Mouse (Mus musculus): ENCODE results near the gene Olfr282. TPM values are rescaled to one million over a fixed set of nuclear protein-coding genes. Genes with fewer than 3 reads are reported as not detected.

Gene Olfr282
- polyA plus RNA-seq, 2 experiments = not detected

DNA sequence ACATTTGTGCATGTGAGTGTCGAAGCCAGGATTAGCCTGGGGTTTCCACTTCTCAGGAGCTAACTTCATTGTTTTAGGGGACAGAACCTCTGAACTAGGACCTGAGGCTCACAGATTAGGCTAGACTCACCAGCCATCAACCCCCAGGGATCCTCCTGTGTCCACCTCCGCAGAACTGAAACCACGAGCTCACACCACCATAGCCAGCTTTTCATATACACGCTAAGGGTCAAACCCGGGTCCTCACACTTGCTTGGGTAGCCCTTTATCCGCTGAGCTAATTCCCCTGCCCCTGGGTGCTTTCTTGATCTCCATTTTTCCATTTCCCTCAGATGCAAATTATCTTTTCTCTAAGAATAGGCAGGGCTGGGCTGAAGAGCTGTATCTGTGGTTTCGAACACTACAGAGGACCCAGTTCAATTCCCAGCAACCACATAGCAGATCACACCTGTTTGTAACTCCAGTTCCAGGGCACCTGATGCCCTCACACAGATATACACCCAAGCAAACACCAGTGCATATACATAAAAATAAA lies 48.6 kb downstream of the Olfr282 start:
- no peak for ATAC-seq (ENCODE audit: insufficient read depth)
- no peaks in the 10 kb centered on the region for H3K36me3 ChIP-seq (replicated peaks; ENCODE audit: control insufficient read depth, insufficient read depth, low read depth)
- H3K4me2 ChIP-seq (ENCODE audit: low read depth) = no peak overlapping the region
- no peak for DNase-seq (ENCODE audit: low read depth in 3 of 3, low spot score in 3 of 3)
- WGBS (ENCODE audit: insufficient replicate concordance) = 49% methylated on average over 7 of the region's 7 CpGs
- H3K4me3 ChIP-seq (ENCODE audit: insufficient read depth in 1 of 2, low read depth in 2 of 2, low read length in 2 of 2) = no peak overlapping the region
- no peaks in the 10 kb centered on the region for H3K9me3 ChIP-seq (ENCODE audit: control insufficient read depth, low read length)
- H3K4me1 ChIP-seq (replicated peaks; ENCODE audit: control insufficient read depth in 2 of 2, insufficient read depth in 2 of 2, low read length in 1 of 2) = 0 out of 4 replicates have a peak, but pooled peaks cover 0 to 2% of the 10 kb centered on the region in 2 experiments
- H3K9ac ChIP-seq (replicated peaks) = no peak overlapping the region
- no peak for TF ChIP-seq EP300 (IDR thresholded peaks at IDR 0.05; ENCODE audit: low read depth)
- no peak for TF ChIP-seq CTCF (IDR thresholded peaks at IDR 0.05; ENCODE audit: low read depth)
- H3K27ac ChIP-seq = no peak overlapping the region
- H3K27me3 ChIP-seq (ENCODE audit: control insufficient read depth, insufficient read depth, low read length) = no peaks in the 10 kb centered on the region

DNA sequence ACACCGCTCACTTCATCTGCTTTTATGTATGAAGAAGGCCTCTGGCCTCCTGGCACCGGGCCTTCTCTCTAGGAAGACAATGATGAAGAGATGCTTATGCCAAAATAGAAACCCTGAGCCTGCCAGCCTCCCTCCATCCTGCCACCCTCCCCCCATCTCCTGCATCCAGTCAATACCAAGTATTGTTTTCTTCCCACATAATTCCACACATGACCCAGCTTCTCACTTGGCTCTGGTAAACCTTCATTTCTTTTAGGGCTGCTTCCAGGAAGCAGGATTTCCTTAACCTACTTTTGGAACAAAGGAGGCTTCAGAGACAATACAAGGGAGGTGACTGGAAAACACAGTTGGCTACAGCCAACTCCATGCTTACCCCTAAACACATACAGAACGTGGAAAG lies 51.7 kb downstream of the Olfr282 start, which contains the start of gene Lalba:
Lalba (minus strand) TSS at position 21 of the 400 bp plus-strand sequence.
- 0 out of 4 replicates have a peak, but pooled peaks cover 0 to 2% of the 10 kb centered on the region in 2 experiments for H3K4me1 ChIP-seq (replicated peaks; ENCODE audit: control insufficient read depth in 2 of 2, insufficient read depth in 2 of 2, low read length in 1 of 2)
- H3K9ac ChIP-seq (replicated peaks) = no peak within 1 kb of the TSS
- H3K9me3 ChIP-seq (ENCODE audit: control insufficient read depth, low read length) = no peaks in the 10 kb centered on the region
- no peaks in the 10 kb centered on the region for H3K36me3 ChIP-seq (replicated peaks; ENCODE audit: control insufficient read depth, insufficient read depth, low read depth)
- no peaks in the 10 kb centered on the region for H3K27me3 ChIP-seq (ENCODE audit: control insufficient read depth, insufficient read depth, low read length)
- H3K4me2 ChIP-seq (ENCODE audit: low read depth) = no peak within 1 kb of the TSS
- H3K4me3 ChIP-seq (ENCODE audit: insufficient read depth in 1 of 2, low read depth in 2 of 2, low read length in 2 of 2) = no peak within 1 kb of the TSS
- ATAC-seq (ENCODE audit: insufficient read depth) = no peak
- WGBS (ENCODE audit: insufficient replicate concordance) = 40% methylated on average over 3 of the region's 3 CpGs
- no peak for DNase-seq (ENCODE audit: low read depth in 3 of 3, low spot score in 3 of 3)
- no peak for TF ChIP-seq EP300 (IDR thresholded peaks at IDR 0.05; ENCODE audit: low read depth)
- no peak within 1 kb of the TSS for H3K27ac ChIP-seq

DNA sequence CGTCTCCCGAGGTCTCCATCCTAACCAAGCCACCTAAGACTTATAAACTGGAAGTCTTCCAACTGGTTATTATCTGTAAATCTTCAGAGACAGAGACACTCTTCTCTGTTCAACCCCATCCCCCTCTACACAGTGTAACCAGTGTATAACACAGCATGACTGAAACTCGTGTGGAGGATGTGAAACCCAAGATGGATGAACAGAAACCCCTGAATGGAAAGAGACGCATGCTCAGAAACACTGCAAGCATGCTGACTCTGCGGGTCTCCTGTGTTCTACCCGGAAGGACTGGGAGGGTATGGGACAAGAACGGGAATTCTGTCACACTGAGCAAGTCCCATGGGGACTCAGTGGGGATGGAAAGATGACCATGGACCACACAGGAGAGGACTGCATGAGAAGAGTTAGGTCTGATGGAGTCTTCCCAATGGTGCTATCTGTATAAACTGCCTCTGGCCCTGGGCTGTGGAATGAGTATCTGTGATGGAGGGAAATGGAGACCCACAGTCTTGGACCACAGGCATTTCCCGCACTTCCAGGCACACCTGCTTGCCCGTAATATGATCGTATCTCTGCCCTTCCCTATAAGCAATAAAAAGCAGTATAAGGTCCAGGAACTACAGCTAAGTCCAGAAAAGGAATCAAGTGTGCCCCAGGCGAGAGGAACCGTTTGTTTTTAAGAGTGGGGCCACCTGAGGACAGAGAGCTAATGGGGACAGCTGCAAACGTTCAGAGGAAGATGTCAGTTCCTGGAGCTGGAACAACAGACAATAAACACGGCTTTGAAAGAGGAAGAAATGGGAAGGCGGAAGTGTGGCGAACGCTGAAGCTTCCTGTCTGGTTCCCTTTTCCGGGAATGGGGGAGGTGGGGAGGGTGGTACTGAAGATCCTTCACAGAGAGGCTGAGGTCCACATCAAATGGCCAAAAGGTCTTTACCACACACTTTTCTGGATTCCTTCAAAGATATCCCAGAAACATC lies 53.2 kb downstream of the Olfr282 start:
- Histone ChIP-seq H3K4me1 (replicated peaks; ENCODE audit: control insufficient read depth in 2 of 2, insufficient read depth in 2 of 2, low read length in 1 of 2) (0 out of 4 replicates have a peak, but pooled peaks cover 0 to 2% of the 10 kb centered on the region in 2 experiments), H3K27me3 (ENCODE audit: control insufficient read depth, insufficient read depth, low read length) (no peaks in the 10 kb centered on the region), H3K9ac (replicated peaks) (no peak overlapping the region), H3K4me3 (ENCODE audit: insufficient read depth in 1 of 2, low read depth in 2 of 2, low read length in 2 of 2) (no peak overlapping the region), H3K4me2 (ENCODE audit: low read depth) (no peak overlapping the region), H3K27ac (no peak overlapping the region), H3K9me3 (ENCODE audit: control insufficient read depth, low read length) (no peaks in the 10 kb centered on the region), H3K36me3 (replicated peaks; ENCODE audit: control insufficient read depth, insufficient read depth, low read depth) (no peaks in the 10 kb centered on the region)
- TF ChIP-seq CTCF (IDR thresholded peaks at IDR 0.05; ENCODE audit: low read depth) = no peak
- no peak for TF ChIP-seq EP300 (IDR thresholded peaks at IDR 0.05; ENCODE audit: low read depth)
- DNase-seq (ENCODE audit: low read depth in 3 of 3, low spot score in 3 of 3) = no peak
- no peak for ATAC-seq (ENCODE audit: insufficient read depth)
- 34% methylated on average over 18 of the region's 18 CpGs for WGBS (ENCODE audit: insufficient replicate concordance)

DNA sequence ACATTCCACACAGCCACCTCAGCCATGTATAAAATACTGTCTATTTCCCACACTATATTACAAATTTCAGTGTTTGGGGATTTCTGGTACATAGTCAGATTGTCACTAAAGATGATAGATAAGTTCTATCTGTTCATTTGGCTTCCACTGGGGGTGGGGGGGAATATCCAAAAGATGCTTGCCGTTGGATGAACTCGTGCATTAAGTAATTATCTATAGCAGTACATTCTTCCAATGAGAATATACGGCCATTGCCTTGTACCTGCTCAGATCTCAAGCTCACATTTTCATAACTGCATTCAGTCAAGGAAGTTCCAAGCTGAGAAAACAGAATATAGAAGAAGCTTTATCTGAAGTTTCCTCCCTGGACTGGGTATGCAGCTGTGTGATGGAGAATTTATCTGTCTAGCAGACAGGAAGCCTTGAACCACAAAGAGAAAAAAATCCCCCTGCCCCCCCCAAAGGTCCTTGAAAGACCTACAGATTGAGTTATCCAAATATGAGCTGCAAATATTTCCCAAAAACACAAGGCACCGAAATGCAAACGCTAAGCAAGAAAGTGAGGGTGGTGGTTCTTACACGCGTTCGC lies 55.5 kb downstream of the Olfr282 start:
- no peak for ATAC-seq (ENCODE audit: insufficient read depth)

More for the DNA sequence above, 55.5 kb downstream of the Olfr282 start:
- TF ChIP-seq CTCF (IDR thresholded peaks at IDR 0.05; ENCODE audit: low read depth) (no peak), EP300 (IDR thresholded peaks at IDR 0.05; ENCODE audit: low read depth) (no peak)
- H3K4me3 ChIP-seq (ENCODE audit: insufficient read depth in 1 of 2, low read depth in 2 of 2, low read length in 2 of 2) = no peak overlapping the region
- H3K9me3 ChIP-seq (ENCODE audit: control insufficient read depth, low read length) = no peaks in the 10 kb centered on the region
- H3K9ac ChIP-seq (replicated peaks) = no peak overlapping the region
- no peak overlapping the region for H3K27ac ChIP-seq
- 57% methylated on average over 8 of the region's 8 CpGs for WGBS (ENCODE audit: insufficient replicate concordance)
- H3K4me2 ChIP-seq (ENCODE audit: low read depth) = no peak overlapping the region
- no peak for DNase-seq (ENCODE audit: low read depth in 3 of 3, low spot score in 3 of 3)
- no peaks in the 10 kb centered on the region for H3K36me3 ChIP-seq (replicated peaks; ENCODE audit: control insufficient read depth, insufficient read depth, low read depth)
- H3K27me3 ChIP-seq (ENCODE audit: control insufficient read depth, insufficient read depth, low read length) = no peaks in the 10 kb centered on the region
- H3K4me1 ChIP-seq (replicated peaks; ENCODE audit: control insufficient read depth in 2 of 2, insufficient read depth in 2 of 2, low read length in 1 of 2) = 0 out of 4 replicates have a peak, but pooled peaks cover 0 to 2% of the 10 kb centered on the region in 2 experiments

Other genes with a start within 250 kb of the Olfr282 start
- not detected in 2 replicates for gene Olfr288, start 235.7 kb upstream of the Olfr282 start, polyA plus RNA-seq (2012; rRNA removed)
- gene Olfr288, start 235.7 kb upstream of the Olfr282 start, polyA plus RNA-seq (2014; fragmentation: Nextera tagmentation; extraction: Ambion mirVana) = not detected in 2 replicates
- not detected in 2 replicates for gene Gm44579, start 210.2 kb upstream of the Olfr282 start, polyA plus RNA-seq (2012; rRNA removed)
- gene Gm44579, start 210.2 kb upstream of the Olfr282 start, polyA plus RNA-seq (2014; fragmentation: Nextera tagmentation; extraction: Ambion mirVana) = not detected in 2 replicates
- gene Olfr287, start 210.2 kb upstream of the Olfr282 start, polyA plus RNA-seq (2012; rRNA removed) = not detected in 2 replicates
- not detected in 2 replicates for gene Olfr287, start 210.2 kb upstream of the Olfr282 start, polyA plus RNA-seq (2014; fragmentation: Nextera tagmentation; extraction: Ambion mirVana)
- not detected in 2 replicates for gene Olfr286, start 196.8 kb upstream of the Olfr282 start, polyA plus RNA-seq (2012; rRNA removed)
- gene Olfr286, start 196.8 kb upstream of the Olfr282 start, polyA plus RNA-seq (2014; fragmentation: Nextera tagmentation; extraction: Ambion mirVana) = not detected in 2 replicates
- not detected in 2 replicates for gene H1fnt, start 173.9 kb upstream of the Olfr282 start, polyA plus RNA-seq (2012; rRNA removed)
- not detected in 2 replicates for gene H1fnt, start 173.9 kb upstream of the Olfr282 start, polyA plus RNA-seq (2014; fragmentation: Nextera tagmentation; extraction: Ambion mirVana)
- 0.03 and 0.11 TPM in 2 replicates for gene Zfp641, start 135.1 kb upstream of the Olfr282 start, polyA plus RNA-seq (2012; rRNA removed)
- gene Zfp641, start 135.1 kb upstream of the Olfr282 start, polyA plus RNA-seq (2014; fragmentation: Nextera tagmentation; extraction: Ambion mirVana) = 0.08 and 0.09 TPM in 2 replicates
- gene Olfr285, start 113.9 kb upstream of the Olfr282 start, polyA plus RNA-seq (2012; rRNA removed) = not detected in 2 replicates
- not detected in 2 replicates for gene Olfr285, start 113.9 kb upstream of the Olfr282 start, polyA plus RNA-seq (2014; fragmentation: Nextera tagmentation; extraction: Ambion mirVana)
- gene Olfr284, start 90.2 kb upstream of the Olfr282 start, polyA plus RNA-seq (2012; rRNA removed) = not detected in 2 replicates
- gene Olfr284, start 90.2 kb upstream of the Olfr282 start, polyA plus RNA-seq (2014; fragmentation: Nextera tagmentation; extraction: Ambion mirVana) = not detected in 2 replicates
- gene Olfr283, start 50.3 kb upstream of the Olfr282 start, polyA plus RNA-seq (2012; rRNA removed) = not detected in 2 replicates
- not detected in 2 replicates for gene Olfr283, start 50.3 kb upstream of the Olfr282 start, polyA plus RNA-seq (2014; fragmentation: Nextera tagmentation; extraction: Ambion mirVana)
- gene Olfr281, start 21.4 kb downstream of the Olfr282 start, polyA plus RNA-seq (2012; rRNA removed) = not detected in 2 replicates
- gene Olfr281, start 21.4 kb downstream of the Olfr282 start, polyA plus RNA-seq (2014; fragmentation: Nextera tagmentation; extraction: Ambion mirVana) = not detected in 2 replicates
- not detected in 2 replicates for gene OR5BS1P, start 38.7 kb downstream of the Olfr282 start, polyA plus RNA-seq (2012; rRNA removed)
- gene OR5BS1P, start 38.7 kb downstream of the Olfr282 start, polyA plus RNA-seq (2014; fragmentation: Nextera tagmentation; extraction: Ambion mirVana) = not detected in 2 replicates
- not detected in 2 replicates for gene Lalba, start 51.5 kb downstream of the Olfr282 start, polyA plus RNA-seq (2012; rRNA removed)
- gene Lalba, start 51.5 kb downstream of the Olfr282 start, polyA plus RNA-seq (2014; fragmentation: Nextera tagmentation; extraction: Ambion mirVana) = not detected in 2 replicates
- gene Olfr279, start 61.2 kb downstream of the Olfr282 start, polyA plus RNA-seq (2012; rRNA removed) = not detected in 2 replicates
- not detected in 2 replicates for gene Olfr279, start 61.2 kb downstream of the Olfr282 start, polyA plus RNA-seq (2014; fragmentation: Nextera tagmentation; extraction: Ambion mirVana)
- gene Kansl2, start 103.0 kb downstream of the Olfr282 start, polyA plus RNA-seq (2012; rRNA removed) = 17.5 and 21.7 TPM in 2 replicates
- gene Kansl2, start 103.0 kb downstream of the Olfr282 start, polyA plus RNA-seq (2014; fragmentation: Nextera tagmentation; extraction: Ambion mirVana) = 31.1 and 35.6 TPM in 2 replicates
- 6.1 and 8.2 TPM in 2 replicates for gene Ccnt1, start 139.7 kb downstream of the Olfr282 start, polyA plus RNA-seq (2012; rRNA removed)
- 23.7 and 24.7 TPM in 2 replicates for gene Ccnt1, start 139.7 kb downstream of the Olfr282 start, polyA plus RNA-seq (2014; fragmentation: Nextera tagmentation; extraction: Ambion mirVana)
- gene 4930415O20Rik, start 139.8 kb downstream of the Olfr282 start, polyA plus RNA-seq (2012; rRNA removed) = not detected in 2 replicates
- gene 4930415O20Rik, start 139.8 kb downstream of the Olfr282 start, polyA plus RNA-seq (2014; fragmentation: Nextera tagmentation; extraction: Ambion mirVana) = not detected in 2 replicates
- 11.3 and 13.1 TPM in 2 replicates for gene Adcy6, start 178.9 kb downstream of the Olfr282 start, polyA plus RNA-seq (2012; rRNA removed)
- gene Adcy6, start 178.9 kb downstream of the Olfr282 start, polyA plus RNA-seq (2014; fragmentation: Nextera tagmentation; extraction: Ambion mirVana) = 4.2 and 5.7 TPM in 2 replicates
- gene Cacnb3, start 199.6 kb downstream of the Olfr282 start, polyA plus RNA-seq (2012; rRNA removed) = 0.85 and 1.5 TPM in 2 replicates
- gene Cacnb3, start 199.6 kb downstream of the Olfr282 start, polyA plus RNA-seq (2014; fragmentation: Nextera tagmentation; extraction: Ambion mirVana) = 0.27 and 0.42 TPM in 2 replicates
- 16.5 and 23.4 TPM in 2 replicates for gene Ddx23, start 231.7 kb downstream of the Olfr282 start, polyA plus RNA-seq (2012; rRNA removed)
- gene Ddx23, start 231.7 kb downstream of the Olfr282 start, polyA plus RNA-seq (2014; fragmentation: Nextera tagmentation; extraction: Ambion mirVana) = 11.0 and 11.7 TPM in 2 replicates
- gene Rnd1, start 246.2 kb downstream of the Olfr282 start, polyA plus RNA-seq (2012; rRNA removed) = 0.25 and 0.67 TPM in 2 replicates
- 0.24 and 0.63 TPM in 2 replicates for gene Rnd1, start 246.2 kb downstream of the Olfr282 start, polyA plus RNA-seq (2014; fragmentation: Nextera tagmentation; extraction: Ambion mirVana)

Measured in liver, embryonic 14.5 days (tissue).